Mouse (Mus musculus): Measurements from ENCODE around the gene Luzp1.

- TF ChIP-seq CTCF (IDR thresholded peaks at IDR 0.05; ENCODE audit: extremely low read depth, insufficient read depth, insufficient read length, insufficient replicate concordance) (no peak), POLR2A (IDR thresholded peaks at IDR 0.05; ENCODE audit: low read depth, low read length) (no peak)
Measured at GRCm38 (mm10) chr4:136441354-136442043, 28.1 kb upstream of the Luzp1 start.

All from spleen, adult 2 months (tissue).